Mouse (Mus musculus) forebrain, embryonic 10.5 days (tissue): ENCODE measurements around the gene Fgfbp3. TPM values are rescaled to one million over a fixed set of nuclear protein-coding genes. Genes with fewer than 3 reads are reported as not detected.

Source experiments
- polyA plus RNA-seq: library from polyadenylated mRNA; unstranded; fragments of >200 nt; fragmentation: Nextera tagmentation; extraction: Ambion mirVana; gene quantifications from 2 replicates; pipeline ENCODE4 v1.2.1, GENCODE M21; 2016

The Fgfbp3 gene
- polyA plus RNA-seq, 1 experiment from 2014 or later = 17.9 TPM

Other genes starting within 250 kb of the Fgfbp3 start
- 1.3 and 1.5 TPM in 2 replicates for gene Ppp1r3c, start 183.0 kb downstream of the Fgfbp3 start, polyA plus RNA-seq
- gene Tnks2, start 85.4 kb downstream of the Fgfbp3 start, polyA plus RNA-seq = 48.5 and 52.5 TPM in 2 replicates
- 19.7 and 20.6 TPM in 2 replicates for gene Btaf1, start 6.5 kb upstream of the Fgfbp3 start, polyA plus RNA-seq